ENCODE assay signal across 9 mouse cellular contexts in genomic region chr19:24007638-24008360, GRCm38 (mm10). TPM values are rescaled to one million over a fixed set of nuclear protein-coding genes. Genes with fewer than 3 reads are reported as not detected.
DNase-seq lines count a peak whose midpoint lies in the region; ATAC-seq lines count a peak whose summit lies in the region.
"Had no signal": no experiment of that assay in that cellular context is flagged by ENCODE, and none has a peak within 500 bp of the region (broad histone marks: within the 10 kb centered on the region; RNA-seq: fewer than 3 reads in every experiment).

No protein-coding gene starts in this region.

- no peaks in the 10 kb centered on the region; the same call in 1 of the 2 replicates for H3K4me1 ChIP-seq in hindbrain, embryonic 16.5 days (ENCODE audit: control insufficient read depth, insufficient read depth, low read depth, low read length)
- H3K4me1 ChIP-seq in hindbrain, embryonic 11.5 days (replicated peaks; ENCODE audit: control insufficient read depth, insufficient read depth, low read length) = no peaks in the 10 kb centered on the region

- 59% methylated on average over 4 of the region's 4 CpGs for WGBS in hindbrain, embryonic 16.5 days
- 75% methylated on average over 4 of the region's 4 CpGs for WGBS in hindbrain, embryonic 11.5 days

- H3K9me3 ChIP-seq in hindbrain, embryonic 16.5 days (ENCODE audit: control insufficient read depth, low read length) = peaks cover 7% of the 10 kb centered on the region; the same call in 1 of the 2 replicates
- H3K9me3 ChIP-seq in hindbrain, embryonic 11.5 days (ENCODE audit: control insufficient read depth, low read length) = no peaks in the 10 kb centered on the region; the same call in 1 of the 2 replicates

- H3K4me3 ChIP-seq in hindbrain, embryonic 16.5 days (ENCODE audit: low read length) = no peak overlapping the region
- H3K4me3 ChIP-seq in hindbrain, embryonic 11.5 days (ENCODE audit: low read depth, low read length) = no peak overlapping the region
- H3K4me3 ChIP-seq: forebrain, embryonic 10.5 days had no signal

- no peak overlapping the region for H3K27ac ChIP-seq in hindbrain, embryonic 16.5 days (ENCODE audit: low read depth, low read length)
- no peak overlapping the region for H3K27ac ChIP-seq in hindbrain, embryonic 11.5 days (ENCODE audit: low read depth, low read length)
- H3K27ac ChIP-seq: forebrain, embryonic 10.5 days had no signal

- DNase-seq in hindbrain, embryonic 11.5 days (ENCODE audit: low spot score) = no peak
- DNase-seq in Muller cell, postnatal 12 days (ENCODE audit: inconsistent ontology term) = peak; percentile 69
- DNase-seq in heart, adult 11 months = peak; percentile 98
- peak; percentile 22 to 39 for DNase-seq in layer of hippocampus, postnatal 14 days (ENCODE audit: low spot score in 2 of 2)
- DNase-seq in thymus, postnatal 25 days = no peak
- no peak for DNase-seq in neural tube, embryonic 10.5 days (ENCODE audit: extremely low spot score, low spot score)

- no peak overlapping the region for H3K9ac ChIP-seq in hindbrain, embryonic 16.5 days (ENCODE audit: low read depth, low read length)
- no peak overlapping the region for H3K9ac ChIP-seq in hindbrain, embryonic 11.5 days (ENCODE audit: low read depth, low read length)

- H3K36me3 ChIP-seq in hindbrain, embryonic 16.5 days (ENCODE audit: control insufficient read depth, insufficient read depth, low read length) = 0 out of 2 replicates have a peak, but pooled peaks cover 2% of the 10 kb centered on the region
- no peaks in the 10 kb centered on the region for H3K36me3 ChIP-seq in hindbrain, embryonic 11.5 days (ENCODE audit: control insufficient read depth, insufficient read depth, low read length)
- H3K36me3 ChIP-seq: forebrain, embryonic 10.5 days had no signal

- H3K4me2 ChIP-seq in hindbrain, embryonic 16.5 days (ENCODE audit: low read length) = no peak overlapping the region
- H3K4me2 ChIP-seq in hindbrain, embryonic 11.5 days (replicated peaks; ENCODE audit: low read depth, low read length) = no peak overlapping the region

- H3K27me3 ChIP-seq in hindbrain, embryonic 16.5 days (replicated peaks; ENCODE audit: control insufficient read depth, insufficient read depth, low read length) = no peaks in the 10 kb centered on the region
- H3K27me3 ChIP-seq in hindbrain, embryonic 11.5 days (ENCODE audit: control insufficient read depth, insufficient read depth, low read length) = no peaks in the 10 kb centered on the region

- peak; percentile 65; the same call in 1 of the 2 replicates for ATAC-seq in hindbrain, embryonic 16.5 days
- ATAC-seq in hindbrain, embryonic 11.5 days (ENCODE audit: low FRiP score) = no peak
- no peak for ATAC-seq in megakaryocyte, adult 5-6 weeks (ENCODE audit: poor library complexity, severe bottlenecking)

RNA-seq across cellular contexts. Expression of gene Fam189a2, which starts 23.0 kb away (rescaled TPM):
- polyA plus RNA-seq in hindbrain, embryonic 16.5 days (2015; fragmentation: Nextera tagmentation; extraction: Ambion mirVana) = 1.4 and 2.7 TPM in 2 replicates
- polyA plus RNA-seq in hindbrain, embryonic 11.5 days (2014; fragmentation: Nextera tagmentation; extraction: Ambion mirVana) = 0.77 and 1.7 TPM in 2 replicates
- total RNA-seq in layer of hippocampus, postnatal 14 days (2021) = 10 to 100 TPM; 10.9 to 12.4 TPM
- 0.42 TPM in 1 of 2 replicates, not detected in the other for total RNA-seq in megakaryocyte, adult 5-6 weeks (2015)
- total RNA-seq in megakaryocyte, adult 5-6 weeks (2017) = 0.33 TPM in 1 of 2 replicates, not detected in the other

Comparison
In these comparisons a context has a peak if more than half of its experiments do, and no peak if none do; other contexts are left out.
1. DNase-seq: peak in Muller cell, postnatal 12 days (single experiment), heart, adult 11 months (single experiment) and layer of hippocampus, postnatal 14 days (2 of 2); none in hindbrain, embryonic 11.5 days (single experiment), thymus, postnatal 25 days (single experiment) and neural tube, embryonic 10.5 days (single experiment).
2. RNA of gene Fam189a2, which starts 23.0 kb away (total RNA-seq): 10.9 to 12.4 TPM in layer of hippocampus, postnatal 14 days; 0.33 to 0.42 TPM in megakaryocyte, adult 5-6 weeks; every median in the first group is over 4 times any median in the second.